17 mouse cellular contexts compared by ENCODE assay signal in the genomic region with DNA sequence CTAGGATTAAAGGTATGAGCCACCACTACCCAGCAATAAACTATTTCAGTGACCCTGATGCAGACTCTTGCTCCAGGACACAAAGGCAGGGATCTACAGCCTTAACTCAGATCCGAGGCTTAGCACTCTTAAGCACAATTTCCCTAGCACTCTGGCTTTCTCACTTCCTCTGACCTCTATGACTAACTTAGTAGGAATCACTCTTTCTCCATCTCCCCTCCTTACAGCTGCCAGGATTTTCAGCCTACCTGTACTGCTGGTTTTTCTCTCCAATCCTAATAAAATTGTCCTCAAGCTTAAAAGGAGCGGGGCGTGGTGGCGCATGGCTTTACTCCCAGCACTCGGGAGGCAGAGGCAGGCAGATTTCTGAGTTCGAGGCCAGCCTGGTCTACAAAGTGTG. TPM values are rescaled to one million over a fixed set of nuclear protein-coding genes. Genes with fewer than 3 reads are reported as not detected.
DNase-seq lines count a peak whose midpoint lies in the region.
"Had no signal": no experiment of that assay in that cellular context is flagged by ENCODE, and none has a peak within 500 bp of the region (broad histone marks: within the 10 kb centered on the region; RNA-seq: fewer than 3 reads in every experiment).

No protein-coding gene starts in this region.

- intact Hi-C loops in heart, postnatal 25 days (cut with DNase I) = no loop called here

- DNase-seq in heart, adult 11 months = peak; percentile 7
- DNase-seq in heart, postnatal 25 days (ENCODE audit: low spot score) = no peak
- DNase-seq in 3T3-L1 (ENCODE audit: low read depth, low spot score) (peak; percentile 31), R1 (ENCODE audit: low read depth, low spot score) (peak; percentile 54)
- no peak for DNase-seq in layer of hippocampus, adult 8-10 months (ENCODE audit: low spot score in 2 of 2)
- DNase-seq: adrenal gland, adult 8-10 months; adrenal gland, postnatal 14 days; adrenal gland, postnatal 36 days; cerebellum, adult 11-12 months; cerebellum, adult 2 months; cerebellum, adult 9-11 months; cerebellum, postnatal 14 days; cerebellum, postnatal 36 days; embryo, embryonic 11 days had no signal

RNA-seq across cellular contexts. Expression of gene A930004D18Rik, which starts 20.2 kb away (rescaled TPM):
- 1 to 10 TPM; 3.5 to 3.8 TPM for total RNA-seq in heart, postnatal 25 days (2021)
- total RNA-seq in layer of hippocampus, adult 8-10 months (2022) = 1 to 10 TPM; 3.8 to 6.3 (median 5.1) TPM

RNA-seq across cellular contexts. Expression of gene H2al2a, which starts 20.6 kb away (rescaled TPM):
- not detected for total RNA-seq in heart, postnatal 25 days (2021)
- total RNA-seq in layer of hippocampus, adult 8-10 months (2022) = not detected
- total RNA-seq: adrenal gland, adult 18-20 months; adrenal gland, adult 8-10 months; adrenal gland, postnatal 14 days; adrenal gland, postnatal 36 days; common myeloid progenitor, adult 5-6 weeks; G1E had no signal

RNA-seq across cellular contexts. Expression of gene Skida1, which starts 31.5 kb away (rescaled TPM):
- total RNA-seq in heart, postnatal 25 days (2021) = 1 to 10 TPM; 3.3 to 4.0 TPM
- 10 to 100 TPM; 12.9 to 16.1 (median 13.9) TPM for total RNA-seq in layer of hippocampus, adult 8-10 months (2022)
- total RNA-seq: common myeloid progenitor, adult 5-6 weeks had no signal

RNA-seq across cellular contexts. Expression of gene Mllt10, which starts 37.7 kb away (rescaled TPM):
- 10 to 100 TPM; 32.6 to 35.1 TPM for total RNA-seq in heart, postnatal 25 days (2021)
- 10 to 100 TPM; 52.2 to 67.9 (median 61.5) TPM for total RNA-seq in layer of hippocampus, adult 8-10 months (2022)

Comparison
In these comparisons a context has a peak if more than half of its experiments do, and no peak if none do; other contexts are left out.
1. DNase-seq: peak in heart, adult 11 months (single experiment), 3T3-L1 (single experiment) and R1 (single experiment); none in heart, postnatal 25 days (single experiment) and layer of hippocampus, adult 8-10 months (0 of 2).